Mouse (Mus musculus) olfactory bulb, adult 2 months (tissue): Measurements from ENCODE around the gene Metrn.

Experiments
- CTCF ChIP-seq: fragments of 200-500 bp; IDR thresholded peaks from 2 replicates; pipeline ENCODE4 v1.5.1; 2012; ENCODE audit warnings: low read depth, mild to moderate bottlenecking, low read length, moderate library complexity; ENCODE audit not compliant: insufficient read depth
- POLR2A ChIP-seq: fragments of 200-500 bp; IDR thresholded peaks from 2 replicates; pipeline ENCODE4 v1.6.1; 2012; ENCODE audit warnings: mild to moderate bottlenecking, low read depth, low read length, moderate library complexity; ENCODE audit not compliant: insufficient read depth

GRCm38 (mm10) chr17:25792615-25793014 is 4.3 kb downstream of the Metrn start, which contains the start of gene Fam173a:
- no peak for TF ChIP-seq CTCF
- TF ChIP-seq POLR2A, result no peak
